Mouse (Mus musculus): Measurements from ENCODE around the gene Gm5936.
"Not testable (repeated sequence)": the region's sequence is repeated elsewhere in the genome, so short reads cannot be mapped to it uniquely, and the experiment has no call there.

Gene Gm5936

DNA sequence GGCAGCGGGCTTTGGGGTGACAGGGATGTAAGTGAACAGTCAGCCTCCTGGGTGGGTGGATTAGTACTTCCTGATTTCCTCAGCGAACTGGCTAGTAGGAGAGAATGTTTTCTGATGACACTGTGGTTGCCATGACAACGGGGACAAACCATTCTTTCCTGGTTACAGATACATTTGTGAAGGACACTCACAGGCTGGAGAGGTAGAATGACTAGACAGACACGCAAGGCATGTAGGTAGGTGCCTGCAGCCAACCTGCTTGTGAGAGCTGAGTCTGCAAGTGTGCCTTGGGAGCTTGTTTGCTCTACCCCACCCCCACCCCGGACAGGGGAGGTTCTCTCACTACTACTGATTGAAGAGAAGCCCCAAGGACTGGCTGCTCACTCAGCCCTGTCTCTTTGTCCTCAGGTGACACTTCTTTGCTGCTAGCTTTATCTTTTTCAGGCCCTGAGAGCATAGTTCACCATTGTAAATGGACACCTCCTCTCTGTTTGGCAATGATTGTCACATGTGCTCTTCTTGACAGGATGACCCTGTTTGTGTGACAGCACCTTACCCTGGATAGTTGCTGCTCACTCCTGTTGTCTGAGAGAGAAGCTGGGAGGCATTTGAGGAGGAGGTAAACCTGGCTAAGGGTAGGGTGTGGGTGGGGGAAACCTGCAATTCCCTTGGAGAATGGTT, at the start of gene Gm5936:
Gm5936 (plus strand) TSS at position 355 of the 681 bp plus-strand sequence.
- not testable (repeated sequence) for DNase-seq

DNA sequence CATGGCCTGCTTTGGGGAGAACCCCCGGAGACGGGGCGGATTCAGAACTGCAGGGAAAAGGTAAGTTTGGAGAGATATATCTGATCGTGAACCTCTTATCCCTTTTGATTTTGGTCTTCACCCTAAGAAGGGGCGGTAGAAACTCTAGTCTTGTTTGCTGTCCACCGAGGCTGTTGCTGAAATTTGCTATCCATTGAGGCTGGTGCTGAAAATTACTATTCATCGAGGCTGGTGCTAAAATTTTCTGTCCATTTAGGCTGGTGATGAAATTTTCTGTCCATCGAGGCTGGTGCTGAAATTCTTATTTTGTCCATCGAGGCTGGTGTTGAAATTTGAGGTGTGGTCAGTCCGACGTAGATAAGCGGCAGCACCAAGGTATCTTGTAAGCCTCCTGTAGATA, 19.1 kb downstream of the Gm5936 start:
- not testable (repeated sequence) for DNase-seq

DNA sequence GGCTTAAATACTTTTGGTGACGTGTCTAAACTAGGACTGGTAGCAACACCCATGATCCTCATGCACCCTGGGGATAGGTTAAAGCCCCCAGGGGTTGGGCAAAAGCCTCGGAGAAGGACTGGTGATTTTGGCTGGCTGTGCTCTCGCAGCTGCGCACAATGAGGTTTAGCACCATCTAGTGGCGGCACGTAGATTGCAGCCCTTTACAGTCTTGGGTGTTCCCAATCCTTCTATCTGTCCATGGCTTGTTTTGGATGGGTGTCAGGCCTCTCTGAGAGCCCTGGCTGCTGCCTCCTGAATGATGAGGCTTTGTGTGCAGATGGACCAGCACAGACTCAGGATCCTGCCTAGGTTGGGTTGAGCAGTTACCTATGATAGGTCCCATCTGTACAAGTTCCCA, 43.1 kb downstream of the Gm5936 start:
- peak; percentile 26 to 50 for DNase-seq
